Mouse (Mus musculus) MEL (cell line): Measurements from ENCODE around the gene Hmga1. TPM values are rescaled to one million over a fixed set of nuclear protein-coding genes. Genes with fewer than 3 reads are reported as not detected.

Experiments used
- DNase-seq: peaks from one replicate; pipeline ENCODE4 v3.0.0; 2011; ENCODE audit warnings: low read depth, low spot score
- H3K27ac ChIP-seq: 2 replicates; pipeline ENCODE4 v1.5.1; 2012; ENCODE audit warnings: low read depth, mild to moderate bottlenecking, control low read depth, low read length, moderate library complexity; ENCODE audit not compliant: control insufficient read depth
- H3K27me3 ChIP-seq, 2 experiments: fragments of 150-350 bp in 1 of 2; sonication (generic) in 1 of 2; 2 replicates each; pipeline ENCODE4 v1.6.1; 2012; ENCODE audit warnings: low read length in 2 of 2, mild to moderate bottlenecking in 2 of 2, improper control_type of control experiment in 1 of 2, moderate library complexity in 1 of 2; ENCODE audit not compliant: insufficient read depth in 2 of 2, control insufficient read depth in 1 of 2
- H3K36me3 ChIP-seq, 2 experiments: 2 replicates each; pipeline ENCODE4 v1.6.1; 2012 to 2014; ENCODE audit warnings: low read length in 2 of 2, improper control_type of control experiment in 1 of 2, inconsistent platforms in 1 of 2, mild to moderate bottlenecking in 1 of 2; ENCODE audit not compliant: insufficient read depth in 2 of 2, control insufficient read depth in 1 of 2
- H3K4me1 ChIP-seq, 2 experiments: fragments of 150-350 bp in 1 of 2; sonication (generic) in 1 of 2; 2 replicates each; pipeline ENCODE4 v1.6.1; 2012; ENCODE audit warnings: low read length in 2 of 2, improper control_type of control experiment in 1 of 2, mild to moderate bottlenecking in 1 of 2; ENCODE audit not compliant: insufficient read depth in 2 of 2, control insufficient read depth in 1 of 2
- H3K4me3 ChIP-seq, 2 experiments: fragments of 150-350 bp in 1 of 2; sonication (generic) in 1 of 2; 2 replicates each; pipeline ENCODE4 v1.5.1; 2012; ENCODE audit warnings: low read depth in 2 of 2, low read length in 2 of 2, mild to moderate bottlenecking in 2 of 2, moderate library complexity in 2 of 2, control low read depth in 1 of 2, improper control_type of control experiment in 1 of 2; ENCODE audit not compliant: control insufficient read depth in 1 of 2, insufficient read depth in 1 of 2
- H3K79me2 ChIP-seq: 2 replicates; pipeline ENCODE4 v1.6.1; 2012; ENCODE audit warnings: mild to moderate bottlenecking, low read length, moderate library complexity; ENCODE audit not compliant: control insufficient read depth, poor library complexity, insufficient read depth
- H3K9ac ChIP-seq: 2 replicates; pipeline ENCODE4 v1.6.1; 2012; ENCODE audit warnings: low read depth, mild to moderate bottlenecking, control low read depth, low read length, moderate library complexity; ENCODE audit not compliant: control insufficient read depth, poor library complexity, severe bottlenecking
- H3K9me3 ChIP-seq: fragments of 150-350 bp; sonication (generic); replicated peaks from 2 replicates; pipeline ENCODE4 v1.6.1; 2012; ENCODE audit warnings: mild to moderate bottlenecking, low read length, improper control_type of control experiment, moderate library complexity; ENCODE audit not compliant: insufficient read depth
- BHLHE40 ChIP-seq: IDR thresholded peaks from 2 replicates; pipeline ENCODE4 v1.6.1; 2012; ENCODE audit warnings: low read depth, mild to moderate bottlenecking, inconsistent platforms, low read length, improper control_type of control experiment, borderline replicate concordance
- CHD2 ChIP-seq: IDR thresholded peaks from 2 replicates; pipeline ENCODE4 v1.6.1; 2011; ENCODE audit warnings: low read length, improper control_type of control experiment
- CTCF ChIP-seq, 3 experiments: IDR thresholded peaks in 2 of 3; conservative IDR thresholded peaks in 1 of 3; 2 replicates each; pipeline ENCODE4 v1.5.1; 2011 to 2012; ENCODE audit warnings: low read length in 3 of 3, low read depth in 2 of 3, mild to moderate bottlenecking in 2 of 3, improper control_type of control experiment in 1 of 3, inconsistent platforms in 1 of 3, mixed read lengths in 1 of 3, moderate library complexity in 1 of 3; ENCODE audit not compliant: control insufficient read depth in 1 of 3, insufficient read depth in 1 of 3, poor library complexity in 1 of 3, severe bottlenecking in 1 of 3
- E2F4 ChIP-seq: IDR thresholded peaks from 2 replicates; pipeline ENCODE4 v1.6.1; 2011; ENCODE audit warnings: low read depth, low read length, improper control_type of control experiment, borderline replicate concordance
- ETS1 ChIP-seq: IDR thresholded peaks from 2 replicates; pipeline ENCODE4 v1.6.1; 2012; ENCODE audit warnings: low read depth, mild to moderate bottlenecking, inconsistent platforms, low read length, improper control_type of control experiment, moderate library complexity
- HCFC1 ChIP-seq: IDR thresholded peaks from 2 replicates; pipeline ENCODE4 v1.6.1; 2012; ENCODE audit warnings: low read depth, mild to moderate bottlenecking, inconsistent platforms, low read length, improper control_type of control experiment, moderate library complexity
- JUND ChIP-seq: IDR thresholded peaks from 2 replicates; pipeline ENCODE4 v1.6.1; 2011; ENCODE audit warnings: low read depth, mild to moderate bottlenecking, improper control_type of control experiment, low read length
- MAX ChIP-seq: IDR thresholded peaks from 2 replicates; pipeline ENCODE4 v1.6.1; 2011; ENCODE audit warnings: low read length, improper control_type of control experiment
- MAZ ChIP-seq: IDR thresholded peaks from 2 replicates; pipeline ENCODE4 v1.6.1; 2012; ENCODE audit warnings: low read depth, mild to moderate bottlenecking, inconsistent platforms, low read length, improper control_type of control experiment
- MXI1 ChIP-seq: IDR thresholded peaks from 2 replicates; pipeline ENCODE4 v1.6.1; 2011; ENCODE audit warnings: mild to moderate bottlenecking, low read depth, low read length, improper control_type of control experiment
- MYB ChIP-seq: IDR thresholded peaks from 2 replicates; pipeline ENCODE4 v1.6.1; 2011; ENCODE audit warnings: mild to moderate bottlenecking, low read depth, low read length, improper control_type of control experiment
- NELFE ChIP-seq: IDR thresholded peaks from 2 replicates; pipeline ENCODE4 v1.6.1; 2011; ENCODE audit warnings: low read depth, low read length, improper control_type of control experiment
- NRF1 ChIP-seq: IDR thresholded peaks from 2 replicates; pipeline ENCODE4 v1.6.1; 2014; ENCODE audit warnings: low read depth, mild to moderate bottlenecking, inconsistent platforms, low read length, improper control_type of control experiment, moderate library complexity; ENCODE audit not compliant: poor library complexity, insufficient read depth, severe bottlenecking
- POLR2A ChIP-seq, 2 experiments: IDR thresholded peaks; 2 replicates each; pipeline ENCODE4 v1.6.1; 2011 to 2012; ENCODE audit warnings: low read length in 2 of 2, mild to moderate bottlenecking in 2 of 2, control low read depth in 1 of 2, improper control_type of control experiment in 1 of 2, low read depth in 1 of 2, moderate library complexity in 1 of 2; ENCODE audit not compliant: control insufficient read depth in 1 of 2, insufficient read depth in 1 of 2, poor library complexity in 1 of 2
- POLR2AphosphoS5 ChIP-seq: IDR thresholded peaks from 2 replicates; pipeline ENCODE4 v1.6.1; 2012; ENCODE audit warnings: low read depth, borderline replicate concordance, mild to moderate bottlenecking, inconsistent platforms, low read length, moderate library complexity, mixed read lengths
- RAD21 ChIP-seq: IDR thresholded peaks from 2 replicates; pipeline ENCODE4 v1.6.1; 2011; ENCODE audit warnings: mild to moderate bottlenecking, low read depth, low read length, improper control_type of control experiment
- RCOR1 ChIP-seq: IDR thresholded peaks from 2 replicates; pipeline ENCODE4 v1.6.1; 2012; ENCODE audit warnings: low read depth, mild to moderate bottlenecking, inconsistent platforms, low read length, improper control_type of control experiment
- SMC3 ChIP-seq: IDR thresholded peaks from 2 replicates; pipeline ENCODE4 v1.6.1; 2011; ENCODE audit warnings: low read depth, low read length, improper control_type of control experiment
- TAL1 ChIP-seq: IDR thresholded peaks from 2 replicates; pipeline ENCODE4 v1.6.1; 2012; ENCODE audit warnings: mild to moderate bottlenecking, inconsistent platforms, low read length, moderate library complexity, mixed read lengths
- TBP ChIP-seq: IDR thresholded peaks from 2 replicates; pipeline ENCODE4 v1.8.0; 2011; ENCODE audit warnings: low read depth, low read length, improper control_type of control experiment
- UBTF ChIP-seq: IDR thresholded peaks from 2 replicates; pipeline ENCODE4 v1.6.1; 2012; ENCODE audit warnings: low read depth, mild to moderate bottlenecking, inconsistent platforms, low read length, improper control_type of control experiment, moderate library complexity, borderline replicate concordance; ENCODE audit not compliant: insufficient read depth
- ZC3H11A ChIP-seq: IDR thresholded peaks from 2 replicates; pipeline ENCODE4 v1.6.1; 2012; ENCODE audit warnings: low read depth, mild to moderate bottlenecking, inconsistent platforms, low read length, improper control_type of control experiment
- ZNF384 ChIP-seq: IDR thresholded peaks from 2 replicates; pipeline ENCODE4 v1.6.1; 2012; ENCODE audit warnings: low read depth, mild to moderate bottlenecking, inconsistent platforms, low read length, improper control_type of control experiment
- polyA plus RNA-seq, 2 experiments: library from polyadenylated mRNA; stranded (reverse) in 1 of 2; unstranded in 1 of 2; fragments of >175 nt in 1 of 2; fragments of >200 nt in 1 of 2; gene quantifications; 2 replicates each; pipeline versions ENCODE4 v1.2.1 to v1.2.4; 2012; ENCODE audit warnings: low replicate concordance in 2 of 2, low read depth in 1 of 2; ENCODE audit not compliant: insufficient read length in 2 of 2, insufficient read depth in 1 of 2, missing spikeins in 1 of 2
- total RNA-seq: library from RNA; depleted of rRNA; stranded (reverse); fragments of 300-350 nt; gene quantifications from 2 replicates; pipeline ENCODE4 v1.2.3, GENCODE M21; 2012

Gene Hmga1
- total and polyA plus RNA-seq, 3 experiments: 96.0 to 112 TPM; not detected in 1

- Histone ChIP-seq H3K9me3 (no peaks in the 10 kb centered on the region), H3K4me1 (no peaks in the 10 kb centered on the region; a peak in 1 of 4 replicates), H3K36me3 (no peaks in the 10 kb centered on the region; a peak in 1 of 4 replicates)
- TF ChIP-seq JUND (no peak), ETS1 (no peak), MXI1 (no peak), ZC3H11A (no peak), POLR2AphosphoS5 (no peak), SMC3 (no peak), TAL1 (no peak), CHD2 (no peak), RCOR1 (no peak), POLR2A (IDR thresholded peaks at IDR 0.05; ENCODE audit: control insufficient read depth in 1 of 2, insufficient read depth in 1 of 2, low read depth in 1 of 2, low read length in 2 of 2, poor library complexity in 1 of 2) (no peak), MAX (no peak), HCFC1 (no peak), NELFE (no peak), BHLHE40 (no peak), CTCF (IDR thresholded peaks at IDR 0.05 in 2 of 3, conservative IDR thresholded peaks at IDR 0.05 in 1 of 3; ENCODE audit: control insufficient read depth in 1 of 3, insufficient read depth in 1 of 3, low read depth in 2 of 3, low read length in 3 of 3, poor library complexity in 1 of 3, severe bottlenecking in 1 of 3) (no peak)
- TF ChIP-seq, all 39 proteins: peak for 0
- no peak overlapping the region for H3K27ac ChIP-seq
- H3K9ac ChIP-seq: no peak overlapping the region
- no peaks in the 10 kb centered on the region for H3K27me3 ChIP-seq
- H3K4me3 ChIP-seq: no peak overlapping the region
- no peaks in the 10 kb centered on the region for H3K79me2 ChIP-seq
- no peak for DNase-seq
These were observed 10.3 kb upstream of the Hmga1 start for GRCm38 (mm10) chr17:27545991-27546390.

GRCm38 (mm10) chr17:27546574-27547085 lies 9.7 kb upstream of the Hmga1 start:
- no peaks in the 10 kb centered on the region; a peak in 1 of 4 replicates for H3K4me1 ChIP-seq
- no peak overlapping the region for H3K4me3 ChIP-seq
- no peaks in the 10 kb centered on the region for H3K9me3 ChIP-seq
- no peaks in the 10 kb centered on the region for H3K27me3 ChIP-seq
- no peak overlapping the region for H3K9ac ChIP-seq
- H3K79me2 ChIP-seq: no peaks in the 10 kb centered on the region
- TF ChIP-seq UBTF: no peak
- H3K36me3 ChIP-seq: no peaks in the 10 kb centered on the region; a peak in 1 of 4 replicates
- no peak for DNase-seq
- no peak overlapping the region for H3K27ac ChIP-seq

GRCm38 (mm10) chr17:27547253-27547868 lies 8.9 kb upstream of the Hmga1 start:
- Histone ChIP-seq H3K9ac (no peak overlapping the region), H3K4me3 (no peak overlapping the region), H3K9me3 (no peaks in the 10 kb centered on the region), H3K36me3 (no peaks in the 10 kb centered on the region; a peak in 1 of 4 replicates), H3K79me2 (no peaks in the 10 kb centered on the region), H3K4me1 (peaks cover 0 to under 1% of the 10 kb centered on the region in 2 experiments; a peak in 1 of 4 replicates), H3K27ac (no peak overlapping the region), H3K27me3 (no peaks in the 10 kb centered on the region)
- DNase-seq: no peak
- TF ChIP-seq ZNF384: no peak
- TF ChIP-seq NRF1: no peak
- no peak for TF ChIP-seq NELFE
- TF ChIP-seq TBP: no peak
- no peak for TF ChIP-seq TAL1
- TF ChIP-seq RAD21: no peak
- TF ChIP-seq MYB: no peak
- no peak for TF ChIP-seq ETS1
- no peak for TF ChIP-seq HCFC1
- TF ChIP-seq JUND: no peak
- no peak for TF ChIP-seq CTCF (IDR thresholded peaks at IDR 0.05 in 2 of 3, conservative IDR thresholded peaks at IDR 0.05 in 1 of 3; ENCODE audit: control insufficient read depth in 1 of 3, insufficient read depth in 1 of 3, low read depth in 2 of 3, low read length in 3 of 3, poor library complexity in 1 of 3, severe bottlenecking in 1 of 3)
- no peak for TF ChIP-seq UBTF
- no peak for TF ChIP-seq SMC3
- no peak for TF ChIP-seq E2F4
- no peak for TF ChIP-seq MAZ
